Mouse (Mus musculus) limb, embryonic 10.5 days (tissue): Measurements from ENCODE around the gene Ost4. TPM values are rescaled to one million over a fixed set of nuclear protein-coding genes. Genes with fewer than 3 reads are reported as not detected.

Experiments used
- DNase-seq: peaks from one replicate; pipeline ENCODE4 v3.0.0-alpha.2; 2017; ENCODE audit warnings: low spot score
- H3K27ac ChIP-seq: fragments of 300-500 bp; sonication (generic); 2 replicates; pipeline ENCODE4 v1.5.1; 2016; ENCODE audit warnings: mild to moderate bottlenecking
- H3K27me3 ChIP-seq: fragments of 300-500 bp; sonication (generic); 2 replicates; pipeline ENCODE4 v1.6.1; 2016; ENCODE audit warnings: low read depth, mild to moderate bottlenecking; ENCODE audit not compliant: poor library complexity, severe bottlenecking
- H3K36me3 ChIP-seq: fragments of 300-500 bp; sonication (generic); 2 replicates; pipeline ENCODE4 v1.6.1; 2016; ENCODE audit warnings: mild to moderate bottlenecking, moderate library complexity
- H3K4me1 ChIP-seq: fragments of 300-500 bp; sonication (generic); 2 replicates; pipeline ENCODE4 v1.6.1; 2016
- H3K4me3 ChIP-seq: fragments of 300-500 bp; sonication (generic); 2 replicates; pipeline ENCODE4 v1.5.1; 2016; ENCODE audit warnings: mild to moderate bottlenecking, moderate library complexity
- H3K9me3 ChIP-seq: fragments of 300-500 bp; sonication (generic); replicated peaks from 2 replicates; pipeline ENCODE4 v1.6.1; 2016; ENCODE audit warnings: mild to moderate bottlenecking
- WGBS: fragments of 180-500 bp; shearing (Covaris S2); methylation state at CpG from one replicate; pipeline ENCODE4 v1.1.7; 2016; 5-methylcytosine and 5-hydroxymethylcytosine counted together
- polyA plus RNA-seq: library from polyadenylated mRNA; unstranded; fragments of >200 nt; fragmentation: Nextera tagmentation; extraction: Ambion mirVana; gene quantifications from 2 replicates; pipeline ENCODE4 v1.2.1, GENCODE M21; 2016

Ost4 gene
- polyA plus RNA-seq, 1 experiment from 2014 or later = 403 TPM

- Histone ChIP-seq H3K27ac (no peak overlapping the region), H3K27me3 (no peaks in the 10 kb centered on the region), H3K4me3 (no peak overlapping the region), H3K36me3 (no peaks in the 10 kb centered on the region), H3K4me1 (no peaks in the 10 kb centered on the region), H3K9me3 (no peaks in the 10 kb centered on the region)
- DNase-seq = no peak
- 93% methylated on average over 5 of the region's 5 CpGs for WGBS
Measured at GRCm38 (mm10) chr5:30934725-30935461, 27.3 kb upstream of the Ost4 start.

DNA sequence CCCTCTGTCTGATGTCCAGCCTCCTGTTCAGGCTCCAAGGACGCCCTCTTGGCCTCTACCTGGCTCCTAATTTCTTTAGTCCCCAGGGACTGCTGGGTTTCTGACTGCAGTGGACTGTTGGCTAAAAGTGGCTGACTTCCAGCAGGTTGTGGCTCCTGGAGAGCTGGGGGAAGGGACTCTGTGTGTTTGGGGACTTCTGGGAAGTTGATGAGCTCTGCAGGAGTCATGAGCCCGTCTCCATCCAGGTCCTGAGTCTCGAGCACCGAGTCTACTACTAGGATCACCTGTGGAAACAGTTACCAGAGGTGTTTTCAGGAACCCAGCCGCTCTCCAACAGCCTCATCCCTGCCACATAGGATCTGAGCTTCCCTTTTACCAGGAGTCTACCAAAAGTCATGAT, 26.1 kb upstream of the Ost4 start:
- H3K9me3 ChIP-seq = no peaks in the 10 kb centered on the region
- no peaks in the 10 kb centered on the region for H3K36me3 ChIP-seq
- no peaks in the 10 kb centered on the region for H3K4me1 ChIP-seq
- DNase-seq = no peak
- no peak overlapping the region for H3K4me3 ChIP-seq
- 63% methylated on average over 5 of the region's 5 CpGs for WGBS
- no peaks in the 10 kb centered on the region for H3K27me3 ChIP-seq
- H3K27ac ChIP-seq = no peak overlapping the region

- no peak overlapping the region for H3K4me3 ChIP-seq
- H3K27me3 ChIP-seq = no peaks in the 10 kb centered on the region
- no peaks in the 10 kb centered on the region for H3K36me3 ChIP-seq
- no peaks in the 10 kb centered on the region for H3K9me3 ChIP-seq
- H3K4me1 ChIP-seq = no peaks in the 10 kb centered on the region
- no peak for DNase-seq
- no peak overlapping the region for H3K27ac ChIP-seq
- WGBS = 83% methylated on average over 4 of the region's 4 CpGs
Measured at GRCm38 (mm10) chr5:30931378-30931777, 23.8 kb upstream of the Ost4 start.

DNA sequence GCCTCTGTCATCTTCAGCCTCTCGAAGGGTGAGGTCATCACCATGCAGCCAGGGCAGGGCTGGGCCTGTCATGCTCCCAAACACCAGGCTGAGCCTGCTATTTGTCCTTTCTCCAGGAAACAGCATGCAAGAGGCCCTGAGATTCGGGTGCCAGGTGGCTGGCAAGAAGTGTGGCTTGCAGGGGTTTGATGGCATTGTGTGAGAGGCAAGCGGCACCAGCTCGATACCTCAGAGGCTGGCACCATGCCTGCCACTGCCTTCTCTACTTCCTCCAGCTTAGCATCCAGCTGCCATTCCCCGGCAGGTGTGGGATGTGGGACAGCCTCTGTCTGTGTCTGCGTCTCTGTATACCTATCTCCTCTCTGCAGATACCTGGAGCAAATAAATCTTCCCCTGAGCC, 23.3 kb upstream of the Ost4 start:
- 89% methylated on average over 6 of the region's 6 CpGs for WGBS
- no peaks in the 10 kb centered on the region for H3K4me1 ChIP-seq

DNA sequence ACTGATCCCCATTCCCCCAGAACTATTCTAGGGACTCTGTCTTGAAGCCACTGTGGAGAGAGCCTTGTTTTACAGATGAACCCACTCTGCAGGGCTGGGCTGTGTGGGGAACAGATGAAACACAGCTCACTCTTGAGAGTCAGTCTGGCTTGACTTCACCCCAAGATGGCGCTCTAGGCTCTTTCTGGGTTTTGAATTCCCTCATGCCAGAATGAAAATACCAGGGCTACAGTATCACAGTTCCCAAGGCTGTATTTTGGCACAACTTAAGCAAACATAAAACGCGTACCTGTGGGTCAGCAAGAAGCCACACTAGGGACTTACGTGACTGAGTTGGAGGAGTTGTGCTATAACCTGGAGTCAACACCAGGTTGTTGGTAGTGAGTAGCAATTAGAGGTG, 22.5 kb upstream of the Ost4 start:
- no peaks in the 10 kb centered on the region for H3K9me3 ChIP-seq
- H3K36me3 ChIP-seq = no peaks in the 10 kb centered on the region
- H3K27ac ChIP-seq = no peak overlapping the region
- no peak overlapping the region for H3K4me3 ChIP-seq
- WGBS = 57% methylated on average over 4 of the region's 4 CpGs
- no peaks in the 10 kb centered on the region for H3K4me1 ChIP-seq
- peak; percentile 54 for DNase-seq
- no peaks in the 10 kb centered on the region for H3K27me3 ChIP-seq

More for the DNA sequence above, 23.3 kb upstream of the Ost4 start:
- no peak overlapping the region for H3K27ac ChIP-seq
- no peaks in the 10 kb centered on the region for H3K27me3 ChIP-seq
- H3K36me3 ChIP-seq = no peaks in the 10 kb centered on the region
- H3K4me3 ChIP-seq = no peak overlapping the region
- no peak for DNase-seq
- H3K9me3 ChIP-seq = no peaks in the 10 kb centered on the region

DNA sequence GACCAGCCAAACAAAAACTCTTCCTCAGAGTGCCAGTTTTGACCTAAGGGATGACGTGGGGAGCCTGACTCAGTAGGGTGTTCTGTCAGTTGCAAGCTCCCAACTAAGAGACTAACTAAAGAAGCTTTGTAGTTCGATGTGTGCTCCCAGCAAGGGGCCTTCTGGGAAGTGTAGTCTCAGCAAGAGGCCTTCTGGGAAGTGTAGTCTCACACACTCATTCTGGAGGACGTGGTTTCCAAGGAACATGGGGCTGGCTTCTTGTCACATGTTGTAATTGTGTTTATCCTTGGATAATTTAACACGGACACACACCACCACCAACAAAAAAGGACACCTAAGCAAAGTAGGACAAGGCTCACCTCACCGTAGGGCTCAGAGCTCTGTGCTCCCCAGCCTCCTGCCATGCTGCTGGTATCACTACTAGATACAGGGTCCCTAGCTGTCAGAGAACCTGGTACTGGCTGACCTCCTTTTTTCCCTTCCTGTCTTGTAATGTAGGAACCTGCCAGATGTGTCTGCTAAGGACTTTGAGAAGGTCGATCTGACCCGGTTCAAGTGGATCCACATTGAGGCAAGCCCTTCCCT, 20.4 kb upstream of the Ost4 start:
- Histone ChIP-seq H3K4me1 (peaks cover 1% of the 10 kb centered on the region), H3K36me3 (no peaks in the 10 kb centered on the region), H3K4me3 (0 out of 2 replicates have a peak overlapping the region, but pooled peaks have one; percentile 23), H3K27ac (no peak overlapping the region), H3K9me3 (no peaks in the 10 kb centered on the region), H3K27me3 (no peaks in the 10 kb centered on the region)
- DNase-seq = no peak
- 49% methylated on average over 7 of the region's 7 CpGs for WGBS

DNA sequence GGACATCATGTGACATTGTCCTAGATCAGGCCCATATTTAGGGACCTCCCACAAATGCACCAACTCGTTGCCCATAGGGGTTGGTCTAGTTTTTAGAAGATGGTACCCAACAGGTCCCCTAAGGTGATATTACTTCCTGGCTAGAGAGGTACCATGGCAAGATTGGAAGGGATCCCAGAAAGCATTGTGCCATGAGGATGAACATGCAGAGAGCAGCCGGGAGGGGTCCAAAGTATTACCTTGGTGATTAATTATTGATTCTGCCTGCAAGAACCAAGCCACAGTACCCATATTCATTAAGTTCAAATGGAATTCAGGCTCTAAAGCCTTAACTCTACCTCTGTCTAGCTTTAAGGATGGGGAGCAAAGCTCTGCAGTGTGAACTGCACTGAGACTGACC, 18.5 kb upstream of the Ost4 start:
- H3K4me3 ChIP-seq = no peak overlapping the region
- 88% methylated on average over 2 of the region's 2 CpGs for WGBS
- H3K27ac ChIP-seq = no peak overlapping the region
- no peaks in the 10 kb centered on the region for H3K27me3 ChIP-seq
- no peaks in the 10 kb centered on the region for H3K9me3 ChIP-seq
- H3K36me3 ChIP-seq = peaks cover 2% of the 10 kb centered on the region
- H3K4me1 ChIP-seq = peaks cover 21% of the 10 kb centered on the region
- no peak for DNase-seq

DNA sequence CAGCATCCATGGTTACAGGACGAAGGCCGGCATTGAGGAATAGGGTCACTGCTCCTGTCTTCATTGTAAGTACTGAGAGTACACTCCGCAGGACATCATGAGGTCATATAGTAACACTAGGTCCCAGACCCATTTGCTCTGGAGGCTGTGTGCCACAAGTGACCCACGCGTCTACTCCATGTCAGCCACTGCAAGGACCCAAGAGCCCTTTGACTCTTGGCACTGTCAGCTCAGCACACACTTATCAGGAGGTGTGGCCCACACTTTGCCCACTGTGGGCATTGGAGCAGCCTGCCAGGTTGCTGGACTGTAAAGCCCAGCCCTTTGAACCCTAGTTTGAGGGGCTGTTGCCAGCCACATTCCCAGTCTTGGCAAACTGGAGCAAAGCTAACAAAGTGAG, 17.6 kb upstream of the Ost4 start:
- no peaks in the 10 kb centered on the region for H3K9me3 ChIP-seq
- H3K27ac ChIP-seq = no peak overlapping the region
- H3K36me3 ChIP-seq = peaks cover 10% of the 10 kb centered on the region
- no peak overlapping the region for H3K4me3 ChIP-seq
- WGBS = 90% methylated on average over 5 of the region's 5 CpGs
- no peaks in the 10 kb centered on the region for H3K27me3 ChIP-seq
- H3K4me1 ChIP-seq = peaks cover 29% of the 10 kb centered on the region
- no peak for DNase-seq

- Histone ChIP-seq H3K9me3 (no peaks in the 10 kb centered on the region), H3K36me3 (peaks cover 16% of the 10 kb centered on the region), H3K27ac (no peak overlapping the region), H3K27me3 (no peaks in the 10 kb centered on the region), H3K4me1 (peaks cover 33% of the 10 kb centered on the region), H3K4me3 (no peak overlapping the region)
- DNase-seq = no peak
- 84% methylated on average over 8 of the region's 8 CpGs for WGBS
Measured at GRCm38 (mm10) chr5:30924614-30925013, 17.0 kb upstream of the Ost4 start.

DNA sequence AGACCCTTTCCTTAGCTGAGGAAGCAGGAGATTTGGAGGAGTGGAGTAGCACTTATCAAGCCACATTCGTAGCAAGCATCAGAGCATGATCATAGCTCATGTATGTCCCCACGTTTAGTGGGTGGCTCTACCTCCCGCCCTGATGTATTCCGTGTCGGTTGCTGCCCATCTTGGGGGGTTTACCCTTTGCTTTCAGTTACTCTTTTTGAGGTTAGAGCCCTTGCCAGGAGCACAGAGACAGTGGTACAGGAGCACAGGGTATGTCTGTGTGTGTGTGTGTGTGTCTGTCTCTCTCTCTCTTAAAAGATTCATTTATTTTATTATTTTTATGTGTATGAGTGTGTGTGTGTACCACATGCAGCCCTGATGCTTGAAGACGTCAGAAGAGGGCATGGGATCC, 15.5 kb upstream of the Ost4 start:
- no peak for DNase-seq
- Histone ChIP-seq H3K9me3 (no peaks in the 10 kb centered on the region), H3K27me3 (no peaks in the 10 kb centered on the region), H3K36me3 (peaks cover 31% of the 10 kb centered on the region), H3K27ac (no peak overlapping the region), H3K4me1 (peaks cover 44% of the 10 kb centered on the region), H3K4me3 (no peak overlapping the region)
- WGBS = 88% methylated on average over 6 of the region's 6 CpGs

DNA sequence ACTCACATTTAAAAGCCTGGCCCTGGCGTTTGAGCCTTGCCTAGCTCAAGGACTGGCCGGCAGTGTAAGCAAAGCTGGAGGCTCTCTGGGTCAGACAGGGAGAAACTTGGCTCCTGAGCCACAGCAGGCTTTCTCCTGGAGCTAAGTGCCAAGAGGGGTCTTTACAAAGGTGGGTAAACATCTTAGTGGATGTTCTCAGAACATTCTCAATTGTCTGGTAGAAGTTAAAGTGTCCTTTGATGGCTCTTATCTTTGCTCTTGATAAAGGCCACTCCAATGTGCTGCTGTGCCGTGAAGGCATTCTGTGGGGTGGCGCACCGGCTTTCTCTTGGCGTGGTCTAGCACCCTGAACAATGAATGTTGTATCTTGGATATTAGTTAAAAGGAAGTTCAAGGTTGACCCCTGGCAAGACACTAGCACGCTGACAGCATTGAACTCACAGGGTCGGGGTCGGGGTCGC, 15.0 kb upstream of the Ost4 start:
- H3K27me3 ChIP-seq = no peaks in the 10 kb centered on the region
- peak overlapping the region; percentile 83 for H3K27ac ChIP-seq
- H3K4me3 ChIP-seq = peak overlapping the region; percentile 59
- H3K36me3 ChIP-seq = peaks cover 36% of the 10 kb centered on the region
- peaks cover 49% of the 10 kb centered on the region for H3K4me1 ChIP-seq
- WGBS = 76% methylated on average over 10 of the region's 10 CpGs
- no peaks in the 10 kb centered on the region for H3K9me3 ChIP-seq
- DNase-seq = no peak

- peak within 1 kb of the TSS; percentile 83 for H3K27ac ChIP-seq
- H3K27me3 ChIP-seq = no peaks in the 10 kb centered on the region
- H3K36me3 ChIP-seq = peaks cover 48% of the 10 kb centered on the region
- peaks cover 61% of the 10 kb centered on the region for H3K4me1 ChIP-seq
- peak; percentile 99 for DNase-seq
- 1% methylated on average over 39 of the region's 40 CpGs for WGBS
- peak within 1 kb of the TSS; percentile 59 for H3K4me3 ChIP-seq
- no peaks in the 10 kb centered on the region for H3K9me3 ChIP-seq
Measured at GRCm38 (mm10) chr5:30921256-30922033, 13.9 kb upstream of the Ost4 start, which contains the start of gene Khk. Gene Khk, plus strand, starts transcription at chr5:30921431.

GRCm38 (mm10) chr5:30920621-30921020, 13.0 kb upstream of the Ost4 start:
- Histone ChIP-seq H3K36me3 (peaks cover 51% of the 10 kb centered on the region), H3K4me3 (peak overlapping the region; percentile 59; the same call in 1 of the 2 replicates), H3K27me3 (no peaks in the 10 kb centered on the region), H3K9me3 (no peaks in the 10 kb centered on the region), H3K4me1 (peaks cover 69% of the 10 kb centered on the region), H3K27ac (peak overlapping the region; percentile 36; the same call in 1 of the 2 replicates)
- no peak for DNase-seq
- 67% methylated on average over 19 of the region's 19 CpGs for WGBS
